Mouse (Mus musculus): ENCODE measurements at regions not wholly inside any gene's neighbourhood (a gene's known extent, or its start where the extent isn't known, plus 50 kb on each side); places are given as distances from the start of the nearest gene placed in this dataset.

DNA sequence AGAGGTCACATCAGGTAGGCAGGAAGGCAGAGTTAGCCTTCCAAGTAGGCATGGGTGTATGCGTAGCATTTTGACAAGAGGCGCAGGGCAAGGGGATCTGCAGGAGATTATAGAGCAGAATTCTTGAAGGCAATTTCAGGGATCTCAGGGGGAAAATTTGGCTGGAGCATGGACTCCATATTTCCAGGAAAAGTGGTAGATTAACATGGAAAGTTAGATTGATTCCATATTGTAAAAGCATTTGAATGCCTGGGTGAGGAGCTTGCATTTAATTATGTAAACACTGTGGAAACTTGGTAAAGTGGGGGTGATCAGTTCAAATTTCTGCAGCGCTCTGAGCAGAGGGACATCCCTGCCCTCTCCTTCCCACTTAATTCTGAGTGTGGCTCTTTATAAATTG lies 146.7 kb downstream of the Pax3 start:
- no peak for TF ChIP-seq USF1 (IDR thresholded peaks at IDR 0.05; ENCODE audit: low read depth)
- TF ChIP-seq SRF (IDR thresholded peaks at IDR 0.05; ENCODE audit: control insufficient read depth, insufficient read length, low read depth) = no peak
- no peak for TF ChIP-seq TCF3 (IDR thresholded peaks at IDR 0.05; ENCODE audit: insufficient read length, low read depth)
- TF ChIP-seq MAX (IDR thresholded peaks at IDR 0.05; ENCODE audit: low read depth) = no peak
- TF ChIP-seq POLR2A (IDR thresholded peaks at IDR 0.05; ENCODE audit: insufficient read length, low read depth) = no peak
- no peak for TF ChIP-seq REST (IDR thresholded peaks at IDR 0.05; ENCODE audit: insufficient read depth, insufficient read length)
- TF ChIP-seq MYOD1 (IDR thresholded peaks at IDR 0.05; ENCODE audit: control insufficient read depth in 1 of 3, insufficient read length in 2 of 3, low read depth in 2 of 3) = no peak
- TF ChIP-seq TCF12 (IDR thresholded peaks at IDR 0.05; ENCODE audit: insufficient read depth, poor library complexity, severe bottlenecking) = no peak
- no peak for TF ChIP-seq E2F4 (IDR thresholded peaks at IDR 0.05; ENCODE audit: insufficient read depth)
- TF ChIP-seq MYOG (IDR thresholded peaks at IDR 0.05; ENCODE audit: control insufficient read depth in 1 of 3, insufficient read depth in 1 of 3, insufficient read length in 2 of 3, low read depth in 2 of 3) = no peak
- no peak for TF ChIP-seq POLR2AphosphoS2 (IDR thresholded peaks at IDR 0.05; ENCODE audit: insufficient read length, low read depth)
- TF ChIP-seq CEBPB (IDR thresholded peaks at IDR 0.05; ENCODE audit: insufficient read depth, poor library complexity, severe bottlenecking) = no peak
- H3K36me3 ChIP-seq (ENCODE audit: control insufficient read depth, insufficient read depth) = no peaks in the 10 kb centered on the region
- no peak overlapping the region for H3K4me3 ChIP-seq

DNA sequence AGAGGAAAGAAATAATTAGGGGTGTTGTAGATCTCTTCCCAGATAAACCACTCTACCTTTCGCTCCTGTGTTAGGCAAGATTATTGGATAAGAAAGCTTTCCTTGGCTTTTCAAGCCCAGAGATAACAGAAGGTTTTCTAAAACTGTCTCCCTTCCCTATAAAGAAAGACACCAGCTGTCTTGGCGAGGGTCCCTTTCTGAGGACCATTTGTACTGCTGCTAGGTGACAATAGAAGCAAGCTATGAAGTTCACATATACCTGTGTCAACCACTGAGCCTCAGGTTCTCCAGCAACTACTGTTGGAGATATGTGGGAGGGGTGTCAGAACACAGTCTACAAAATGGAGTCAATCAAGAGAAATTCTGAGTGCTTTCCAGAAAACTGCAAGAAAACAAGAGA lies 164.6 kb downstream of the Pax3 start:
- no peaks in the 10 kb centered on the region for H3K36me3 ChIP-seq (ENCODE audit: control insufficient read depth, insufficient read depth)
- TF ChIP-seq MYOD1 (IDR thresholded peaks at IDR 0.05; ENCODE audit: control insufficient read depth in 1 of 3, insufficient read length in 2 of 3, low read depth in 2 of 3) (no peak), E2F4 (IDR thresholded peaks at IDR 0.05; ENCODE audit: insufficient read depth) (no peak), MYOG (IDR thresholded peaks at IDR 0.05; ENCODE audit: control insufficient read depth in 1 of 3, insufficient read depth in 1 of 3, insufficient read length in 2 of 3, low read depth in 2 of 3) (no peak), SRF (IDR thresholded peaks at IDR 0.05; ENCODE audit: control insufficient read depth, insufficient read length, low read depth) (no peak), TCF3 (IDR thresholded peaks at IDR 0.05; ENCODE audit: insufficient read length, low read depth) (no peak), POLR2AphosphoS2 (IDR thresholded peaks at IDR 0.05; ENCODE audit: insufficient read length, low read depth) (no peak), REST (IDR thresholded peaks at IDR 0.05; ENCODE audit: insufficient read depth, insufficient read length) (no peak), TCF12 (IDR thresholded peaks at IDR 0.05; ENCODE audit: insufficient read depth, poor library complexity, severe bottlenecking) (no peak), USF1 (IDR thresholded peaks at IDR 0.05; ENCODE audit: low read depth) (no peak), MAX (IDR thresholded peaks at IDR 0.05; ENCODE audit: low read depth) (no peak), CEBPB (IDR thresholded peaks at IDR 0.05; ENCODE audit: insufficient read depth, poor library complexity, severe bottlenecking) (no peak), POLR2A (IDR thresholded peaks at IDR 0.05; ENCODE audit: insufficient read length, low read depth) (no peak)
- H3ac ChIP-seq (ENCODE audit: control insufficient read depth, insufficient read length) = no peak overlapping the region
- no peaks in the 10 kb centered on the region for H3K79me2 ChIP-seq (ENCODE audit: control insufficient read depth, insufficient read depth)
- H3K4me3 ChIP-seq = no peak overlapping the region
- no peaks in the 10 kb centered on the region for H3K27me3 ChIP-seq (ENCODE audit: control insufficient read depth, insufficient read depth, insufficient read length)
- no peak overlapping the region for H3K4me2 ChIP-seq (ENCODE audit: low read depth)

More for the DNA sequence above, 146.7 kb downstream of the Pax3 start:
- H3K79me2 ChIP-seq (ENCODE audit: control insufficient read depth, insufficient read depth) = no peaks in the 10 kb centered on the region
- H3K4me2 ChIP-seq (ENCODE audit: low read depth) = no peak overlapping the region
- H3K27me3 ChIP-seq (ENCODE audit: control insufficient read depth, insufficient read depth, insufficient read length) = no peaks in the 10 kb centered on the region
- no peak overlapping the region for H3ac ChIP-seq (ENCODE audit: control insufficient read depth, insufficient read length)

DNA sequence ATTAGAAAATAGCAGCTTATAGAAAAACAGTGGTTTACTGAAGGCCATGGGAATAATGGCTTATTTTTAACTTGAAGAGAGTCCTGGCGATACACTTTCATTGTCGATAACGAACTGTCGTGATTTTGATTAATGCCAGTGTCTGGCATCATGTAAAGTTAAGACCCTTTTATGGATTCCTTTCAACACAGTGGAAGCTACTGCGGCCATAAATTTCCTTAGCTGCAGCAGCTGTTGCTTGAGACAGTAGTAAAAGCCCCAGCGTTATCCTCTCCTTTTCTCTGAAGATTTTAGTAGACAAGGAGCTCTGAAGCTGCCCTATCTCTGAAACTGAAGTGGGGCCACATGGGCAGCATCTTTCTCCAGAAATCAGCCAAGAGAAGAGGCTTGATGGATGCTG lies 175.2 kb downstream of the Pax3 start:
- H3K79me2 ChIP-seq (ENCODE audit: control insufficient read depth, insufficient read depth) = no peaks in the 10 kb centered on the region
- H3K4me3 ChIP-seq = no peak overlapping the region
- TF ChIP-seq MYOG (IDR thresholded peaks at IDR 0.05; ENCODE audit: control insufficient read depth in 1 of 3, insufficient read depth in 1 of 3, insufficient read length in 2 of 3, low read depth in 2 of 3) (no peak), MYOD1 (IDR thresholded peaks at IDR 0.05; ENCODE audit: control insufficient read depth in 1 of 3, insufficient read length in 2 of 3, low read depth in 2 of 3) (peak in 2 of 3 experiments; percentile 13 to 45)
- H3K4me2 ChIP-seq (ENCODE audit: low read depth) = peak overlapping the region; percentile 4
- no peaks in the 10 kb centered on the region for H3K27me3 ChIP-seq (ENCODE audit: control insufficient read depth, insufficient read depth, insufficient read length)
- no peak overlapping the region for H3ac ChIP-seq (ENCODE audit: control insufficient read depth, insufficient read length)
- H3K36me3 ChIP-seq (ENCODE audit: control insufficient read depth, insufficient read depth) = no peaks in the 10 kb centered on the region

DNA sequence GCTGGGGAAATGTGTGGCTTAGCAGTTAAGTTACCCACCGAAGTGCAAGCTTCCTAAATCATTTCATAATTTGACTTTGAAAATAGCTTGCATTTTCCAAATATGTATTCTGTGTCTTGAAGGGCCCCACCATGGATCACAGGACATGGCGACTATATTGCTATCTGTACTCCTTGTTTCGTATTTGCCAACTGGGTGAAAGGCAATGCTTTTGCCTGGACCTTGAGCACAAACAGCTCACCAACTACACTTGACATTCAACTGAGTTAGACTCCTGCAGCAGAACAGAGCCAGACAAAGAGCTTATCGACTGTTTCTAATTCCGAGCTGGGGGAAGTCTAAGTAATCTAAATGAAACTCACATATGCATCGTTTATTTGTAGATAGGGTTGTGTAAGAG lies 175.9 kb downstream of the Pax3 start:
- H3K4me2 ChIP-seq (ENCODE audit: low read depth) = no peak overlapping the region
- TF ChIP-seq TCF3 (IDR thresholded peaks at IDR 0.05; ENCODE audit: insufficient read length, low read depth) (no peak), POLR2A (IDR thresholded peaks at IDR 0.05; ENCODE audit: insufficient read length, low read depth) (no peak), POLR2AphosphoS2 (IDR thresholded peaks at IDR 0.05; ENCODE audit: insufficient read length, low read depth) (no peak), REST (IDR thresholded peaks at IDR 0.05; ENCODE audit: insufficient read depth, insufficient read length) (no peak), MYOD1 (IDR thresholded peaks at IDR 0.05; ENCODE audit: control insufficient read depth in 1 of 3, insufficient read length in 2 of 3, low read depth in 2 of 3) (no peak), SRF (IDR thresholded peaks at IDR 0.05; ENCODE audit: control insufficient read depth, insufficient read length, low read depth) (no peak), MAX (IDR thresholded peaks at IDR 0.05; ENCODE audit: low read depth) (no peak), USF1 (IDR thresholded peaks at IDR 0.05; ENCODE audit: low read depth) (no peak), MYOG (IDR thresholded peaks at IDR 0.05; ENCODE audit: control insufficient read depth in 1 of 3, insufficient read depth in 1 of 3, insufficient read length in 2 of 3, low read depth in 2 of 3) (no peak), E2F4 (IDR thresholded peaks at IDR 0.05; ENCODE audit: insufficient read depth) (no peak), CEBPB (IDR thresholded peaks at IDR 0.05; ENCODE audit: insufficient read depth, poor library complexity, severe bottlenecking) (no peak), TCF12 (IDR thresholded peaks at IDR 0.05; ENCODE audit: insufficient read depth, poor library complexity, severe bottlenecking) (no peak)
- no peaks in the 10 kb centered on the region for H3K79me2 ChIP-seq (ENCODE audit: control insufficient read depth, insufficient read depth)
- H3ac ChIP-seq (ENCODE audit: control insufficient read depth, insufficient read length) = no peak overlapping the region
- no peak overlapping the region for H3K4me3 ChIP-seq
- no peaks in the 10 kb centered on the region for H3K27me3 ChIP-seq (ENCODE audit: control insufficient read depth, insufficient read depth, insufficient read length)
- no peaks in the 10 kb centered on the region for H3K36me3 ChIP-seq (ENCODE audit: control insufficient read depth, insufficient read depth)

Measured in myocyte (in vitro differentiated cells).